Comparison of ENCODE assay signal across 9 mouse cellular contexts in the genomic region with DNA sequence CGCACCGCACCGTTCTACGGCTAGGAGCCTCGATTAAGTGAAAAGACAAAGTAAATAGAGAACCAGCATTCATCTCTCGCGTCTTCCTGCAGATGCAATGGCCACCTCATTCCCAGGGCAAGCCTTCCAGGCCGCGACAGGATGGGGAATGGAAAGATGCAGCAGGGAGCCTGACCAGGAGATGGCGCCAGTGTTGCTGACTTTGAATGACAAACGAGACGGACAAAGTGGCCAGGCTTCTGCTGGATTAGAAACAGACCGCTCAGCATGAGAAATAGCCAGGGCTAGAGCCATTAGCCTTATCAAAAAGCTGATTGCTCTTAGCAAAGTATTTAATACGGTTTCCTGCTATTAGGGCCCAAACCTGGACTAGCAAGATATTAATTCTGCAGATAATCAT.
DNase-seq lines count a peak whose midpoint lies in the region; TF ChIP-seq lines count a peak whose summit lies in the region.
"Had no signal": no experiment of that assay in that cellular context is flagged by ENCODE, and none has a peak within 500 bp of the region (broad histone marks: within the 10 kb centered on the region; RNA-seq: fewer than 3 reads in every experiment).

No protein-coding gene starts in this region.

- no peaks in the 10 kb centered on the region for H3K4me1 ChIP-seq in ES-Bruce4 (ENCODE audit: control insufficient read depth, insufficient read depth, low read length)
- H3K4me1 ChIP-seq in bone marrow, adult 2 months (ENCODE audit: control insufficient read depth, insufficient read depth, low read length), result no peaks in the 10 kb centered on the region
- H3K4me1 ChIP-seq in embryonic fibroblast, embryonic 13.5 days (ENCODE audit: control insufficient read depth, insufficient read depth, low read length), result no peaks in the 10 kb centered on the region
- H3K4me1 ChIP-seq: heart, embryonic 15.5 days had no signal

- WGBS in bone marrow, adult 2 months, result 13% methylated on average over 14 of the region's 14 CpGs

- no peak overlapping the region for H3K4me3 ChIP-seq in ES-Bruce4 (ENCODE audit: low read depth, low read length)
- H3K4me3 ChIP-seq in bone marrow, adult 2 months (replicated peaks; ENCODE audit: control insufficient read depth, low read depth, low read length), result no peak overlapping the region
- no peak overlapping the region for H3K4me3 ChIP-seq in embryonic fibroblast, embryonic 13.5 days (ENCODE audit: insufficient read depth, low read length)
- H3K4me3 ChIP-seq in layer of hippocampus, adult 2 months, result no peak overlapping the region
- H3K4me3 ChIP-seq: heart, embryonic 15.5 days had no signal

- H3K27ac ChIP-seq in ES-Bruce4 (ENCODE audit: insufficient read depth, low read length), result no peak overlapping the region
- H3K27ac ChIP-seq in bone marrow, adult 2 months (ENCODE audit: control insufficient read depth, insufficient read depth, low read depth, low read length, poor library complexity), result no peak overlapping the region
- no peak overlapping the region for H3K27ac ChIP-seq in embryonic fibroblast, embryonic 13.5 days (ENCODE audit: insufficient read depth, low read length)
- no peak overlapping the region for H3K27ac ChIP-seq in layer of hippocampus, adult 2 months
- H3K27ac ChIP-seq: heart, embryonic 15.5 days had no signal

- no peak overlapping the region for H3K9ac ChIP-seq in ES-Bruce4 (ENCODE audit: low read depth, poor library complexity, severe bottlenecking)
- H3K9ac ChIP-seq: heart, embryonic 15.5 days had no signal

- intact Hi-C loops in heart, postnatal 14 days (cut with DNase I), result loop anchor here (2.0 to 10.0 kb wide), 3 partner anchors 279 to 353 kb away; a partner anchor contains a TSS

- no peaks in the 10 kb centered on the region for H3K9me3 ChIP-seq in ES-Bruce4 (replicated peaks; ENCODE audit: control insufficient read depth, insufficient read depth, low read length, poor library complexity, severe bottlenecking)
- H3K9me3 ChIP-seq: heart, embryonic 15.5 days had no signal

- no peaks in the 10 kb centered on the region for H3K27me3 ChIP-seq in ES-Bruce4 (ENCODE audit: control insufficient read depth, insufficient read depth, low read length, poor library complexity, severe bottlenecking)

- peak; percentile 93 for TF ChIP-seq CTCF in ES-Bruce4 (IDR thresholded peaks at IDR 0.05; ENCODE audit: low read depth, low read length)
- peak; percentile 75 for TF ChIP-seq CTCF in bone marrow, adult 2 months (IDR thresholded peaks at IDR 0.05; ENCODE audit: control insufficient read depth, insufficient read depth, low read length)
- TF ChIP-seq CTCF in embryonic fibroblast, embryonic 13.5 days (IDR thresholded peaks at IDR 0.05; ENCODE audit: borderline replicate concordance, insufficient read depth, low read length), result peak; percentile 96
- peak; percentile 97 for TF ChIP-seq CTCF in layer of hippocampus, adult 2 months (conservative IDR thresholded peaks at IDR 0.05)

- TF ChIP-seq EP300 in ES-Bruce4 (IDR thresholded peaks at IDR 0.05; ENCODE audit: insufficient read depth, low read depth, low read length), result no peak

- no peak for TF ChIP-seq POLR2A in ES-Bruce4 (IDR thresholded peaks at IDR 0.05; ENCODE audit: insufficient read depth, low read length)
- no peak for TF ChIP-seq POLR2A in bone marrow, adult 2 months (IDR thresholded peaks at IDR 0.05; ENCODE audit: borderline replicate concordance, control insufficient read depth, low read depth, low read length)
- TF ChIP-seq POLR2A in embryonic fibroblast, embryonic 13.5 days (IDR thresholded peaks at IDR 0.05; ENCODE audit: low read depth, low read length), result no peak

- no peaks in the 10 kb centered on the region for H3K36me3 ChIP-seq in ES-Bruce4 (ENCODE audit: control insufficient read depth, insufficient read depth, low read length, poor library complexity, severe bottlenecking)
- H3K36me3 ChIP-seq: heart, embryonic 15.5 days had no signal

- DNase-seq in heart, postnatal 14 days, result peak; percentile 82 to 89
- DNase-seq in layer of hippocampus, adult 2 months (ENCODE audit: low spot score in 2 of 2), result peak; percentile 85 to 90
- DNase-seq in lung, postnatal 10 days, result peak; percentile 91
- DNase-seq in retina, postnatal 7 days (ENCODE audit: low read depth, low spot score), result peak; percentile 86
- DNase-seq in urinary bladder, postnatal 4 days (ENCODE audit: low spot score in 2 of 2), result peak; percentile 64 to 85
